Mouse (Mus musculus): ENCODE measurements around the gene Morn5. TPM values are rescaled to one million over a fixed set of nuclear protein-coding genes. Genes with fewer than 3 reads are reported as not detected.
A peak's percentile ranks its signal among the peaks of the same experiment; 100 is the strongest.

Gene Morn5
- polyA plus RNA-seq, 1 experiment, result 524 TPM

DNA sequence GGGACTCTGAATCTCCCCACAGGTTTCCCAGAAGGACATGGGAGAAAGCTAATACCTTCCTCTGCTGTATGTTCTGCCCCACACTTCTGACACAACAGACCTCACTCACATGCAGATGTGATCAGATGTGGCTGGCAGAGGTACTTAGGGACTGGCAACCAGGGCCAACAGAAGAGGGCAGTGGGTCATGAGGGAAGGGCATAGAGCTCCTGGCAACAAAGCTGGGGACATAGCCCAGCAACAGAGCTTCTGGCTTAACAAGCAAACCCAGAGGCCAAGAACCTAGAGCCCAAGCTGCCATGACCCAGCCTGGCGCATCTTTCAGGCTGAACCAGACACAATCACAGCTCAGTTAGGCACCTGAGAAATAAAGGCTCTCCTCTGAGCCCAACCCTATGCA lies 35.8 kb downstream of the Morn5 start:
- H3K4me1 ChIP-seq (ENCODE audit: control insufficient read depth, insufficient read depth, low read length), result no peaks in the 10 kb centered on the region
- H3K4me3 ChIP-seq (ENCODE audit: control insufficient read depth, low read depth, low read length), result no peak overlapping the region
- H3K27me3 ChIP-seq (ENCODE audit: control insufficient read depth, insufficient read depth, low read length), result no peaks in the 10 kb centered on the region
- no peaks in the 10 kb centered on the region for H3K36me3 ChIP-seq (ENCODE audit: control insufficient read depth, insufficient read depth, low read length)
- no peak for TF ChIP-seq POLR2A (IDR thresholded peaks at IDR 0.05; ENCODE audit: control insufficient read depth, low read depth, low read length)
- no peak for TF ChIP-seq CTCF (IDR thresholded peaks at IDR 0.05; ENCODE audit: control insufficient read depth, insufficient read depth, insufficient replicate concordance, low read depth, low read length)
- no peak overlapping the region for H3K27ac ChIP-seq (ENCODE audit: control insufficient read depth, insufficient read depth, low read depth, low read length)

DNA sequence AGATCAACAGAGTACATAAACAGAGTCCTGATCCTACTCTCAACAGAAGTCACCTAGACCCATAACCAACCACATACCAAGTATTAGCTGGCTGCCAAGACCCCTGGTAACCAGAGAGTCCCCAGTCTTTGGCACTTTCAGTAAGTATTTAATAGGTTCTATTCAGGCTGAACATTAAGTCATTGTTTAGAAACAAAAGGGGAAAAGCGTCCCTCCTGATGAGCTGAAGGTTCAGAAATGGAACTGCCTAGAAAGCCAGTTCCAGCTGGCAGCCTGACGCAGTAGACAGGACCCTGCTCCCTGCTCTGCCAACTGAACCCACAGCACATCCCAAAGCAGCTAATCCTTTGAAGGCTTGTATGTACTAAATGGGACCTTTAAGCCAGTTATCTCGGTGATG lies 39.9 kb downstream of the Morn5 start:
- no peaks in the 10 kb centered on the region for H3K27me3 ChIP-seq (ENCODE audit: control insufficient read depth, insufficient read depth, low read length)
- no peak overlapping the region for H3K4me3 ChIP-seq (ENCODE audit: control insufficient read depth, low read depth, low read length)
- H3K27ac ChIP-seq (ENCODE audit: control insufficient read depth, insufficient read depth, low read depth, low read length), result no peak overlapping the region
- TF ChIP-seq POLR2A (IDR thresholded peaks at IDR 0.05; ENCODE audit: control insufficient read depth, low read depth, low read length) (no peak), CTCF (IDR thresholded peaks at IDR 0.05; ENCODE audit: control insufficient read depth, insufficient read depth, insufficient replicate concordance, low read depth, low read length) (no peak)
- peaks cover 15% of the 10 kb centered on the region for H3K4me1 ChIP-seq (ENCODE audit: control insufficient read depth, insufficient read depth, low read length)
- no peaks in the 10 kb centered on the region for H3K36me3 ChIP-seq (ENCODE audit: control insufficient read depth, insufficient read depth, low read length)

GRCm38 (mm10) chr2:36090853-36091741 lies 41.8 kb downstream of the Morn5 start:
- H3K27me3 ChIP-seq (ENCODE audit: control insufficient read depth, insufficient read depth, low read length), result no peaks in the 10 kb centered on the region
- H3K27ac ChIP-seq (ENCODE audit: control insufficient read depth, insufficient read depth, low read depth, low read length), result no peak overlapping the region
- H3K4me3 ChIP-seq (ENCODE audit: control insufficient read depth, low read depth, low read length), result peak overlapping the region; percentile 80
- TF ChIP-seq POLR2A (IDR thresholded peaks at IDR 0.05; ENCODE audit: control insufficient read depth, low read depth, low read length) (0 out of 2 replicates have a peak, but pooled peaks have one; percentile 17), CTCF (IDR thresholded peaks at IDR 0.05; ENCODE audit: control insufficient read depth, insufficient read depth, insufficient replicate concordance, low read depth, low read length) (no peak)
- peaks cover 15% of the 10 kb centered on the region for H3K4me1 ChIP-seq (ENCODE audit: control insufficient read depth, insufficient read depth, low read length)
- no peaks in the 10 kb centered on the region for H3K36me3 ChIP-seq (ENCODE audit: control insufficient read depth, insufficient read depth, low read length)

DNA sequence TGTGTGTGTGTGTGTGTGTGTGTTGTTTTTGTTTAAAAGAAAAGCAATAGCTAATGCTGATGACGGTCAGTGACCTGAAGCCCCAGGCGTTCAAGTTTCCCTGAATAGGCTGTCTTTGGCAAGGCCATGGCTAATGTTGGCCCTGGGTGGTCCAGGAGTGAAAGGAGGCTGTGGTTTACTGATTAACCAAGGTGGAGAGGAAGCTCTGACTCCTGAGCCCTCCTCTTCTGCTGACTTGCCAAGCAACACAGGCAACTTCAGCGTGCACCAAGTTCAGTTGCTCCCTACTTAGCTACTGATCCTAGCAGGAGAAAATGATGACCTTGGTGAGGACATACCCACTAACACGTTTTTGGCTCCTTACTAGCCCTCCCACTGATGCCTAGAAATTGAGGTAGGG lies 43.5 kb downstream of the Morn5 start:
- no peaks in the 10 kb centered on the region for H3K36me3 ChIP-seq (ENCODE audit: control insufficient read depth, insufficient read depth, low read length)
- TF ChIP-seq POLR2A (IDR thresholded peaks at IDR 0.05; ENCODE audit: control insufficient read depth, low read depth, low read length) (no peak), CTCF (IDR thresholded peaks at IDR 0.05; ENCODE audit: control insufficient read depth, insufficient read depth, insufficient replicate concordance, low read depth, low read length) (no peak)
- H3K27me3 ChIP-seq (ENCODE audit: control insufficient read depth, insufficient read depth, low read length), result no peaks in the 10 kb centered on the region
- no peak overlapping the region for H3K27ac ChIP-seq (ENCODE audit: control insufficient read depth, insufficient read depth, low read depth, low read length)
- no peak overlapping the region for H3K4me3 ChIP-seq (ENCODE audit: control insufficient read depth, low read depth, low read length)
- H3K4me1 ChIP-seq (ENCODE audit: control insufficient read depth, insufficient read depth, low read length), result peaks cover 15% of the 10 kb centered on the region

DNA sequence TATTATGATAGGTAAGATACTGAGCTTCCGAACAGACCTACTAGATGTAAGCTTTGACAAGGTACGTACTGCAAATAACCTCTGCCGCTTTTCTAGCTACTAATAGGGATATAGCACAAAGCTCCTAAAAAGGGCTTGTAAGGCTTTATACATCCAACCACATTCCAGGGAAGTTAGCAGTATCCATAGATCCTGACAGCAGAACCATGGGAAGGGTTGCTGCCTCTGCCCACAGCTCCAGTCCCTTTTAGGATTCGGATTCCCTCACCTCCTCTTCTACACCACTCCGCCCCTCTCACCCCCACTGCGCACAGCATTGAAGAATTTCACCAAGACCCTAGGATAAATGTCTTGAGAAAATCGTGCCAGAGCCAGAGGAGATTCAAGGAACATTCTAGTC lies 44.0 kb downstream of the Morn5 start:
- no peak overlapping the region for H3K27ac ChIP-seq (ENCODE audit: control insufficient read depth, insufficient read depth, low read depth, low read length)
- peaks cover 17% of the 10 kb centered on the region for H3K4me1 ChIP-seq (ENCODE audit: control insufficient read depth, insufficient read depth, low read length)
- no peak overlapping the region for H3K4me3 ChIP-seq (ENCODE audit: control insufficient read depth, low read depth, low read length)
- no peak for TF ChIP-seq POLR2A (IDR thresholded peaks at IDR 0.05; ENCODE audit: control insufficient read depth, low read depth, low read length)
- no peak for TF ChIP-seq CTCF (IDR thresholded peaks at IDR 0.05; ENCODE audit: control insufficient read depth, insufficient read depth, insufficient replicate concordance, low read depth, low read length)
- no peaks in the 10 kb centered on the region for H3K36me3 ChIP-seq (ENCODE audit: control insufficient read depth, insufficient read depth, low read length)
- H3K27me3 ChIP-seq (ENCODE audit: control insufficient read depth, insufficient read depth, low read length), result no peaks in the 10 kb centered on the region

- Histone ChIP-seq H3K36me3 (ENCODE audit: control insufficient read depth, insufficient read depth, low read length) (no peaks in the 10 kb centered on the region), H3K27ac (ENCODE audit: control insufficient read depth, insufficient read depth, low read depth, low read length) (no peak overlapping the region), H3K27me3 (ENCODE audit: control insufficient read depth, insufficient read depth, low read length) (no peaks in the 10 kb centered on the region), H3K4me1 (ENCODE audit: control insufficient read depth, insufficient read depth, low read length) (peaks cover 18% of the 10 kb centered on the region), H3K4me3 (ENCODE audit: control insufficient read depth, low read depth, low read length) (peak overlapping the region; percentile 33; the same call in 1 of the 2 replicates)
- TF ChIP-seq CTCF (IDR thresholded peaks at IDR 0.05; ENCODE audit: control insufficient read depth, insufficient read depth, insufficient replicate concordance, low read depth, low read length), result no peak
- TF ChIP-seq POLR2A (IDR thresholded peaks at IDR 0.05; ENCODE audit: control insufficient read depth, low read depth, low read length), result no peak
Measured at GRCm38 (mm10) chr2:36093914-36094475, 44.7 kb downstream of the Morn5 start.

DNA sequence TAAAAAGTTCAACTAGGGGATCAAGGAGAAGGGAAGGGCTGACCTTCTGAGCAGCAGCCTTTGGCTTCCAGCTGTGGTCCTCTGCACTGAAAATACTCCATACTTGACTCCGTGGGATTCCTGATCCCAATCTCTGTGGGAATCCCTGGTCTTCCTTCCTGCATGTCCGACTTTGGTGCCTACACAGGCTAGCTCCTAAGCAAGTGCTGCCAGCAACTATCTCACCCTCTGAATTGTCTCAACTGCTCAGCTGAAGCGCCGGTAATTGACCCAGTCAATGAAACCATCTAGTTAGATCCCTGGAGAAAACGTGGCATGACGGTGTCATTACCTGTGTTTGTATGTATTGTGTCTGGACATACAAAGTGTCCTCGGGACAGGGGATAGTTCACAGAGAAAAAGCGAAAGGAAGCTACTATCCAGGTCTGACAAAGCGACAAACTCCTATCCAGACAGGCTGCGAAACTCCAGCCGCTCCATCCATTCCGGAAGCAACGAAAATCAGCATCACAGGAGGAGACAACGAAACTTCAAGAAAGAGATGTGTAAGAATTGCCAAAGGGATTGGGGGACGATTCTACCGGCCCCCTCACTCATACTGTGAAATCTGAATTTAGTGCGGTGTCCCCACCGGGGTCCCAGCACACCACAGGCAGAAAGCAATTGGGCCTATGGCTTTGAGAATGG lies 48.0 kb downstream of the Morn5 start:
- no peak overlapping the region for H3K27ac ChIP-seq (ENCODE audit: control insufficient read depth, insufficient read depth, low read depth, low read length)
- H3K36me3 ChIP-seq (ENCODE audit: control insufficient read depth, insufficient read depth, low read length), result no peaks in the 10 kb centered on the region
- no peak for TF ChIP-seq POLR2A (IDR thresholded peaks at IDR 0.05; ENCODE audit: control insufficient read depth, low read depth, low read length)
- H3K4me3 ChIP-seq (ENCODE audit: control insufficient read depth, low read depth, low read length), result no peak overlapping the region
- no peaks in the 10 kb centered on the region; the same call in 1 of the 2 replicates for H3K27me3 ChIP-seq (ENCODE audit: control insufficient read depth, insufficient read depth, low read length)
- peaks cover 7% of the 10 kb centered on the region for H3K4me1 ChIP-seq (ENCODE audit: control insufficient read depth, insufficient read depth, low read length)
